ENCODE assay signal across 10 mouse cellular contexts in the genomic region with DNA sequence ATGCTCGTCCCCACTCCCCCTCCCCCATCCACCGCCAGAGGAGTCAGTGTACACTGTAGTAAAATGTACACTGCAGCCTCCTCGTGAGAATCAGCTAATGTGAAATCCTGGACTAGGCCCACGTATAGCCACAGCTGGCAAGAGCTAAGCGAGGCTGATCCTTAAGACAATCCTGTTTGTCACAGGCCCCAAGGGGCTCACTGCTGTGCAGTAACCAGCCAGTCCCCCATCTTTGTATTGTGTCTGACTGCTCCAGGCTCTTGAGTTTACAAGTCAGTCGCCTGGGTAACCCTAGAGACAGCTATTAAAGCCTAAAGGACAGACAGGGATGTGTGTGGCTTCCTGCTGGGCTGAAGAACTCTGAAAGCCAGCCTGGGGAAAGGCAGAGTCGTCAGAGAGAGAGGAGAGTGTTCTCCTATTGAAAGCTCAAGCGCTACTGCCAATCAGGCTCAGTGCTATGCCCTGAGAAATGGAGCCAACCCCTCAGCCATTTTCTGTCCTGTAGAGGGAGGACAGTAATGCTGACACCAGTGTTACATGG. TPM values are rescaled to one million over a fixed set of nuclear protein-coding genes. Genes with fewer than 3 reads are reported as not detected.
A peak's percentile ranks its signal among the peaks of the same experiment; 100 is the strongest.
DNase-seq lines count a peak whose midpoint lies in the region; ATAC-seq lines count a peak whose summit lies in the region.
"Had no signal": no experiment of that assay in that cellular context is flagged by ENCODE, and none has a peak within 500 bp of the region (broad histone marks: within the 10 kb centered on the region; RNA-seq: fewer than 3 reads in every experiment).

No protein-coding gene starts in this region.

- no peak overlapping the region for H3K9ac ChIP-seq in liver, embryonic 13.5 days
- H3K9ac ChIP-seq in liver, embryonic 12.5 days, result no peak overlapping the region
- H3K9ac ChIP-seq in embryonic facial prominence, embryonic 14.5 days (ENCODE audit: low read depth, low read length), result 0 out of 2 replicates have a peak overlapping the region, but pooled peaks have one; percentile 8
- H3K9ac ChIP-seq in limb, embryonic 12.5 days (replicated peaks), result no peak overlapping the region
- H3K9ac ChIP-seq in stomach, embryonic 16.5 days (ENCODE audit: low read length), result no peak overlapping the region; the same call in 1 of the 2 replicates

- DNase-seq in liver, embryonic 13.5 days, result no peak
- peak; percentile 34 for DNase-seq in embryonic facial prominence, embryonic 14.5 days (ENCODE audit: low spot score)
- DNase-seq in urinary bladder, adult 2 months (ENCODE audit: low spot score), result no peak
- DNase-seq in heart, postnatal 14 days, result no peak
- no peak for DNase-seq in frontal cortex, postnatal 10 days (ENCODE audit: low spot score in 2 of 2)
- DNase-seq: cerebellum, adult 11-12 months; heart, adult 2 months had no signal

- no peaks in the 10 kb centered on the region for H3K36me3 ChIP-seq in liver, embryonic 13.5 days
- H3K36me3 ChIP-seq in liver, embryonic 12.5 days, result no peaks in the 10 kb centered on the region
- H3K36me3 ChIP-seq in embryonic facial prominence, embryonic 14.5 days (ENCODE audit: control insufficient read depth, insufficient read depth, low read length), result no peaks in the 10 kb centered on the region
- no peaks in the 10 kb centered on the region for H3K36me3 ChIP-seq in limb, embryonic 12.5 days
- no peaks in the 10 kb centered on the region for H3K36me3 ChIP-seq in stomach, embryonic 16.5 days (ENCODE audit: control insufficient read depth, insufficient read depth, low read length)

- H3K27ac ChIP-seq in liver, embryonic 13.5 days, result no peak overlapping the region
- no peak overlapping the region for H3K27ac ChIP-seq in liver, embryonic 12.5 days
- H3K27ac ChIP-seq in embryonic facial prominence, embryonic 14.5 days (replicated peaks; ENCODE audit: low read depth, low read length), result no peak overlapping the region
- H3K27ac ChIP-seq in limb, embryonic 12.5 days, result peak overlapping the region; percentile 58
- H3K27ac ChIP-seq in stomach, embryonic 16.5 days (ENCODE audit: low read length), result peak overlapping the region; percentile 49; the same call in 1 of the 2 replicates
- H3K27ac ChIP-seq: heart, adult 2 months had no signal

- intact Hi-C loops in heart, postnatal 14 days (cut with DNase I), result no loop called here

- no peak overlapping the region for H3K4me3 ChIP-seq in liver, embryonic 13.5 days (replicated peaks)
- no peak overlapping the region for H3K4me3 ChIP-seq in liver, embryonic 12.5 days
- no peak overlapping the region for H3K4me3 ChIP-seq in embryonic facial prominence, embryonic 14.5 days (ENCODE audit: low read depth, low read length)
- H3K4me3 ChIP-seq in limb, embryonic 12.5 days (replicated peaks), result no peak overlapping the region
- H3K4me3 ChIP-seq in stomach, embryonic 16.5 days (replicated peaks; ENCODE audit: low read length), result no peak overlapping the region
- H3K4me3 ChIP-seq: heart, adult 2 months had no signal

- no peak overlapping the region for H3K4me2 ChIP-seq in liver, embryonic 13.5 days
- no peak overlapping the region for H3K4me2 ChIP-seq in liver, embryonic 12.5 days
- H3K4me2 ChIP-seq in embryonic facial prominence, embryonic 14.5 days (ENCODE audit: low read depth, low read length), result no peak overlapping the region
- no peak overlapping the region for H3K4me2 ChIP-seq in limb, embryonic 12.5 days
- H3K4me2 ChIP-seq in stomach, embryonic 16.5 days (ENCODE audit: low read depth, low read length), result no peak overlapping the region

- H3K27me3 ChIP-seq in liver, embryonic 13.5 days, result no peaks in the 10 kb centered on the region
- no peaks in the 10 kb centered on the region for H3K27me3 ChIP-seq in liver, embryonic 12.5 days (replicated peaks)
- H3K27me3 ChIP-seq in embryonic facial prominence, embryonic 14.5 days (replicated peaks; ENCODE audit: control insufficient read depth, insufficient read depth, low read length), result no peaks in the 10 kb centered on the region
- no peaks in the 10 kb centered on the region for H3K27me3 ChIP-seq in limb, embryonic 12.5 days
- no peaks in the 10 kb centered on the region for H3K27me3 ChIP-seq in stomach, embryonic 16.5 days (ENCODE audit: control insufficient read depth, insufficient read depth, low read length)

- ATAC-seq in liver, embryonic 13.5 days (ENCODE audit: low read depth), result 0 out of 2 replicates have a peak, but pooled peaks have one; percentile 18
- ATAC-seq in liver, embryonic 12.5 days, result no peak
- peak; percentile 66; the same call in 1 of the 2 replicates for ATAC-seq in embryonic facial prominence, embryonic 14.5 days (ENCODE audit: low read depth)
- no peak for ATAC-seq in limb, embryonic 12.5 days (ENCODE audit: insufficient number of reproducible peaks, insufficient read depth, low FRiP score, low TSS enrichment, low read depth)
- no peak for ATAC-seq in stomach, embryonic 16.5 days (ENCODE audit: insufficient read depth, low FRiP score)

- H3K4me1 ChIP-seq in liver, embryonic 13.5 days (replicated peaks), result peaks cover 22% of the 10 kb centered on the region
- H3K4me1 ChIP-seq in liver, embryonic 12.5 days, result peaks cover 29% of the 10 kb centered on the region
- no peaks in the 10 kb centered on the region for H3K4me1 ChIP-seq in embryonic facial prominence, embryonic 14.5 days (ENCODE audit: control insufficient read depth, insufficient read depth, low read length)
- peaks cover 21% of the 10 kb centered on the region for H3K4me1 ChIP-seq in limb, embryonic 12.5 days (replicated peaks)
- peaks cover 19% of the 10 kb centered on the region for H3K4me1 ChIP-seq in stomach, embryonic 16.5 days (ENCODE audit: control insufficient read depth, insufficient read depth, low read length)

- no peaks in the 10 kb centered on the region for H3K9me3 ChIP-seq in liver, embryonic 13.5 days (replicated peaks)
- no peaks in the 10 kb centered on the region for H3K9me3 ChIP-seq in liver, embryonic 12.5 days (replicated peaks)
- no peaks in the 10 kb centered on the region for H3K9me3 ChIP-seq in embryonic facial prominence, embryonic 14.5 days (ENCODE audit: control insufficient read depth, low read length)
- peaks cover 4% of the 10 kb centered on the region; the same call in 1 of the 2 replicates for H3K9me3 ChIP-seq in limb, embryonic 12.5 days
- no peaks in the 10 kb centered on the region; the same call in 1 of the 2 replicates for H3K9me3 ChIP-seq in stomach, embryonic 16.5 days (replicated peaks; ENCODE audit: control insufficient read depth, low read length)

- 39% methylated on average over 8 of the region's 8 CpGs for WGBS in liver, embryonic 13.5 days (ENCODE audit: insufficient replicate concordance)
- 36% methylated on average over 8 of the region's 8 CpGs for WGBS in liver, embryonic 12.5 days (ENCODE audit: insufficient replicate concordance)
- WGBS in embryonic facial prominence, embryonic 14.5 days, result 12% methylated on average over 7 of the region's 8 CpGs
- 19% methylated on average over 8 of the region's 8 CpGs for WGBS in limb, embryonic 12.5 days
- 27% methylated on average over 8 of the region's 8 CpGs for WGBS in stomach, embryonic 16.5 days

RNA-seq across cellular contexts. Expression of gene Myo5c, which starts 29.6 kb away (rescaled TPM):
- polyA plus RNA-seq in liver, embryonic 13.5 days (2015; fragmentation: Nextera tagmentation; extraction: Ambion mirVana), result 0.07 and 0.32 TPM in 2 replicates
- polyA plus RNA-seq in liver, embryonic 12.5 days (2016; fragmentation: Nextera tagmentation; extraction: Ambion mirVana), result 0.41 and 0.49 TPM in 2 replicates
- polyA plus RNA-seq in embryonic facial prominence, embryonic 14.5 days (2014; fragmentation: Nextera tagmentation; extraction: Ambion mirVana), result 2.0 and 3.4 TPM in 2 replicates
- 0.19 and 0.31 TPM in 2 replicates for polyA plus RNA-seq in limb, embryonic 12.5 days (2016; fragmentation: Nextera tagmentation; extraction: Ambion mirVana)
- 17.8 and 18.6 TPM in 2 replicates for polyA plus RNA-seq in stomach, embryonic 16.5 days (2015; fragmentation: Nextera tagmentation; extraction: Ambion mirVana)
- 10.0 and 10.3 TPM in 2 replicates for polyA plus RNA-seq in urinary bladder, adult 2 months (2012; rRNA removed)
- 1 to 10 TPM; 5.8 to 6.2 TPM for total RNA-seq in heart, postnatal 14 days (2021)

RNA-seq across cellular contexts. Expression of gene Gnb5, which starts 44.7 kb away (rescaled TPM):
- 1.8 and 2.2 TPM in 2 replicates for polyA plus RNA-seq in liver, embryonic 13.5 days (2015; fragmentation: Nextera tagmentation; extraction: Ambion mirVana)
- 3.5 and 3.9 TPM in 2 replicates for polyA plus RNA-seq in liver, embryonic 12.5 days (2016; fragmentation: Nextera tagmentation; extraction: Ambion mirVana)
- 30.3 and 31.1 TPM in 2 replicates for polyA plus RNA-seq in embryonic facial prominence, embryonic 14.5 days (2014; fragmentation: Nextera tagmentation; extraction: Ambion mirVana)
- polyA plus RNA-seq in limb, embryonic 12.5 days (2016; fragmentation: Nextera tagmentation; extraction: Ambion mirVana), result 23.8 and 25.6 TPM in 2 replicates
- 21.7 and 22.0 TPM in 2 replicates for polyA plus RNA-seq in stomach, embryonic 16.5 days (2015; fragmentation: Nextera tagmentation; extraction: Ambion mirVana)
- 17.6 and 20.6 TPM in 2 replicates for polyA plus RNA-seq in urinary bladder, adult 2 months (2012; rRNA removed)
- total RNA-seq in heart, postnatal 14 days (2021), result 10 to 100 TPM; 28.0 to 29.9 TPM

Comparison
In these comparisons a context has a peak if more than half of its experiments do, and no peak if none do; other contexts are left out.
1. ATAC-seq: peak in liver, embryonic 13.5 days (single experiment) and embryonic facial prominence, embryonic 14.5 days (single experiment); none in liver, embryonic 12.5 days (single experiment), limb, embryonic 12.5 days (single experiment) and stomach, embryonic 16.5 days (single experiment).
2. H3K27ac ChIP-seq: peak in limb, embryonic 12.5 days (single experiment) and stomach, embryonic 16.5 days (single experiment); none in liver, embryonic 13.5 days (single experiment), liver, embryonic 12.5 days (single experiment) and embryonic facial prominence, embryonic 14.5 days (single experiment).